Mouse (Mus musculus): ENCODE results near the gene Sertad4. TPM values are rescaled to one million over a fixed set of nuclear protein-coding genes. Genes with fewer than 3 reads are reported as not detected.
A peak's percentile ranks its signal among the peaks of the same experiment; 100 is the strongest.

Sertad4 gene
- total and polyA plus RNA-seq, 3 experiments: not detected

DNA sequence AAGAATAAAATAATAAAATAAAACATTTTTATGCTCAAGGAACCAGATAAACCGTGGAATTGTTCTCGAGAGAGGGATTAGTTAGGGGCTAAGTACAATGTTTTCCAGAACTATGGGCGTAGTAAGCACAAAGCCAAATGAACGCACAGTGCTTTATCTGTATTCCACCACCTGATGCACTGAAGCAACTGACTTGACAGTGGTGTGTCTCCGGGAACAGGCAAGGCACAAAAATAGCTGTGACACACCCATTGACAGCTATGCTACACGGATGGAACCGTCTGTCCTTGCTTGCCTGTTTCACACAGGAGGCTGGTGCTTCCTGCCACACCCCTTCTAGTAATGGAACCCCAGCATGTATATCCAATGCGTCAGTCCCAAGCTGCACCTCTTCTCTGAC, 55.2 kb downstream of the Sertad4 start:
- peak overlapping the region; percentile 13; the same call in 1 of the 2 replicates for H3K27ac ChIP-seq (ENCODE audit: control insufficient read depth, low read depth, low read length)

GRCm38 (mm10) chr1:192799165-192799991, 56.2 kb downstream of the Sertad4 start:
- H3K79me2 ChIP-seq (ENCODE audit: control insufficient read depth, insufficient read depth, low read length, poor library complexity): no peaks in the 10 kb centered on the region
- no peak overlapping the region for H3K27ac ChIP-seq (ENCODE audit: control insufficient read depth, low read depth, low read length)
- no peaks in the 10 kb centered on the region for H3K27me3 ChIP-seq (ENCODE audit: control insufficient read depth in 1 of 2, insufficient read depth in 2 of 2, low read length in 2 of 2)
- no peak overlapping the region for H3K4me3 ChIP-seq (ENCODE audit: control insufficient read depth in 1 of 2, insufficient read depth in 1 of 2, low read depth in 2 of 2, low read length in 2 of 2)
- peak; percentile 57 for TF ChIP-seq ZNF384 (IDR thresholded peaks at IDR 0.05; ENCODE audit: low read depth, low read length)
- TF ChIP-seq BHLHE40 (IDR thresholded peaks at IDR 0.05; ENCODE audit: borderline replicate concordance, low read depth, low read length): no peak
- H3K9me3 ChIP-seq (replicated peaks; ENCODE audit: insufficient read depth, low read length): no peaks in the 10 kb centered on the region
- H3K36me3 ChIP-seq (ENCODE audit: control insufficient read depth in 1 of 2, insufficient read depth in 2 of 2, low read length in 2 of 2): peaks cover 0 to 9% of the 10 kb centered on the region in 2 experiments; a peak in 1 of 4 replicates
- peak; percentile 49 for DNase-seq (ENCODE audit: low read depth, low spot score)
- peaks cover 0 to 12% of the 10 kb centered on the region in 2 experiments; a peak in 3 of 4 replicates for H3K4me1 ChIP-seq (ENCODE audit: control insufficient read depth in 1 of 2, insufficient read depth in 2 of 2, low read length in 2 of 2)
- no peak overlapping the region for H3K9ac ChIP-seq (ENCODE audit: control insufficient read depth, low read depth, low read length, poor library complexity, severe bottlenecking)

More for the DNA sequence above, 55.2 kb downstream of the Sertad4 start:
- Histone ChIP-seq H3K4me1 (ENCODE audit: control insufficient read depth in 1 of 2, insufficient read depth in 2 of 2, low read length in 2 of 2) (peaks cover 0 to 12% of the 10 kb centered on the region in 2 experiments; a peak in 3 of 4 replicates), H3K79me2 (ENCODE audit: control insufficient read depth, insufficient read depth, low read length, poor library complexity) (no peaks in the 10 kb centered on the region), H3K27me3 (ENCODE audit: control insufficient read depth in 1 of 2, insufficient read depth in 2 of 2, low read length in 2 of 2) (0 out of 4 replicates have a peak, but pooled peaks cover 0 to 1% of the 10 kb centered on the region in 2 experiments), H3K9ac (ENCODE audit: control insufficient read depth, low read depth, low read length, poor library complexity, severe bottlenecking) (no peak overlapping the region), H3K36me3 (ENCODE audit: control insufficient read depth in 1 of 2, insufficient read depth in 2 of 2, low read length in 2 of 2) (peaks cover 0 to 9% of the 10 kb centered on the region in 2 experiments; a peak in 1 of 4 replicates), H3K4me3 (ENCODE audit: control insufficient read depth in 1 of 2, insufficient read depth in 1 of 2, low read depth in 2 of 2, low read length in 2 of 2) (no peak overlapping the region), H3K9me3 (replicated peaks; ENCODE audit: insufficient read depth, low read length) (no peaks in the 10 kb centered on the region)
- peak; percentile 73 for DNase-seq (ENCODE audit: low read depth, low spot score)
- TF ChIP-seq HCFC1 (IDR thresholded peaks at IDR 0.05; ENCODE audit: low read depth, low read length): 0 out of 2 replicates have a peak, but pooled peaks have one; percentile 11
- TF ChIP-seq ETS1 (IDR thresholded peaks at IDR 0.05; ENCODE audit: low read depth, low read length): peak; percentile 79
- TF ChIP-seq ZKSCAN1 (IDR thresholded peaks at IDR 0.05; ENCODE audit: low read depth, low read length): no peak
- TF ChIP-seq TAL1 (IDR thresholded peaks at IDR 0.05; ENCODE audit: low read length): peak; percentile 61
- 0 out of 2 replicates have a peak, but pooled peaks have one; percentile 54 for TF ChIP-seq MXI1 (IDR thresholded peaks at IDR 0.05; ENCODE audit: low read depth, low read length)
- TF ChIP-seq MAX (IDR thresholded peaks at IDR 0.05; ENCODE audit: low read length): no peak
- TF ChIP-seq TCF12 (IDR thresholded peaks at IDR 0.05; ENCODE audit: low read depth, low read length): peak; percentile 42; the same call in 1 of the 2 replicates
- TF ChIP-seq RCOR1 (IDR thresholded peaks at IDR 0.05; ENCODE audit: low read depth, low read length): no peak
- TF ChIP-seq SIN3A (IDR thresholded peaks at IDR 0.05; ENCODE audit: low read length): peak; percentile 44; the same call in 1 of the 2 replicates
- TF ChIP-seq MEF2A (IDR thresholded peaks at IDR 0.05; ENCODE audit: extremely low read depth, insufficient replicate concordance, low read depth, low read length, poor library complexity, severe bottlenecking): peak; percentile 68; the same call in 1 of the 2 replicates
- peak; percentile 53 for TF ChIP-seq GATA1 (IDR thresholded peaks at IDR 0.05; ENCODE audit: low read depth, low read length)
- peak; percentile 33 to 63; a peak in 3 of 4 replicates for TF ChIP-seq EP300 (IDR thresholded peaks at IDR 0.05; ENCODE audit: low read depth in 1 of 2, low read length in 2 of 2)
